Mouse (Mus musculus) heart, embryonic 16.5 days (tissue): ENCODE data around the gene Tspyl3. TPM values are rescaled to one million over a fixed set of nuclear protein-coding genes. Genes with fewer than 3 reads are reported as not detected.

ENCODE experiments used
- polyA plus RNA-seq: library from polyadenylated mRNA; unstranded; fragments of >200 nt; fragmentation: Nextera tagmentation; extraction: Ambion mirVana; gene quantifications from 2 replicates; pipeline ENCODE4 v1.2.1, GENCODE M21; 2015

The Tspyl3 gene
- polyA plus RNA-seq, 1 experiment from 2014 or later = 7.5 TPM

Other genes starting within 250 kb of the Tspyl3 start
- gene Pdrg1, start 210.0 kb downstream of the Tspyl3 start, polyA plus RNA-seq = 132 and 146 TPM in 2 replicates
- not detected in 2 replicates for gene Xkr7, start 193.6 kb downstream of the Tspyl3 start, polyA plus RNA-seq
- 3.0 and 4.8 TPM in 2 replicates for gene Ccm2l, start 159.5 kb downstream of the Tspyl3 start, polyA plus RNA-seq
- gene Hck, start 117.0 kb downstream of the Tspyl3 start, polyA plus RNA-seq = 2.9 and 3.1 TPM in 2 replicates
- 63.0 and 65.4 TPM in 2 replicates for gene Tm9sf4, start 64.1 kb downstream of the Tspyl3 start, polyA plus RNA-seq
- 9.8 and 10.3 TPM in 2 replicates for gene Plagl2, start 16.0 kb upstream of the Tspyl3 start, polyA plus RNA-seq
- gene Pofut1, start 16.1 kb upstream of the Tspyl3 start, polyA plus RNA-seq = 3.7 and 4.0 TPM in 2 replicates
- gene Kif3b, start 66.0 kb upstream of the Tspyl3 start, polyA plus RNA-seq = 5.4 and 6.2 TPM in 2 replicates
- gene Asxl1, start 120.4 kb upstream of the Tspyl3 start, polyA plus RNA-seq = 7.4 and 8.7 TPM in 2 replicates